Mouse (Mus musculus) liver, embryonic 14 days (tissue): ENCODE results near the gene Adam33. TPM values are rescaled to one million over a fixed set of nuclear protein-coding genes. Genes with fewer than 3 reads are reported as not detected.

ENCODE experiments used
- polyA plus RNA-seq: library from polyadenylated mRNA; depleted of rRNA; stranded (reverse); fragments of >200 nt; gene quantifications from 2 replicates; pipeline ENCODE4 v1.2.3, GENCODE M21; 2012; rRNA removed

The Adam33 gene
- polyA plus RNA-seq: 0.37 and 0.72 TPM in 2 replicates

DNA sequence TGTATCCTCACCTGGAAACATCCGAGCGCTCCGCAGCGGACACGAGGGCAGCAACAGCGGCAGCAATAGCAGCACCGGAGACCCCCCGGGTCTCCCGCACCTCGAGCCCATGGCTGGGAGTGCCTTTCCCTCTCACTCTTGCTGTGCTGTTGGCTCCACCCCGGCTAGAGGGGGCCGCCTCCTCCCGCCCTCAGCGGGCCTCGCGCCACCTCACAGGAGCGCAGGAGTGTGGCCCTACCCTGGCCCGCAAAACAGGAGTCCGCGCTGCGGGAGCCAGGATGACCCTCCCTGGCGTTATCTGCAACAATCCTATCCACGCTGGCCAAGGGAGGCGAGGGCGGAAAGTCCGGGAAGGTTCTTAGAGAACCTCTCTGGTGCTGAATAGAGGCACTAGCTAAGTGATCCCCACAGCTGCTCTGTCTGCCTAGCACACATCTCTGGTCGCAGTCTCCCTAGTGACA is at the start of gene Adam33:
Gene Adam33 (minus strand): TSS at position 411 of the 461 bp plus-strand sequence.

DNA sequence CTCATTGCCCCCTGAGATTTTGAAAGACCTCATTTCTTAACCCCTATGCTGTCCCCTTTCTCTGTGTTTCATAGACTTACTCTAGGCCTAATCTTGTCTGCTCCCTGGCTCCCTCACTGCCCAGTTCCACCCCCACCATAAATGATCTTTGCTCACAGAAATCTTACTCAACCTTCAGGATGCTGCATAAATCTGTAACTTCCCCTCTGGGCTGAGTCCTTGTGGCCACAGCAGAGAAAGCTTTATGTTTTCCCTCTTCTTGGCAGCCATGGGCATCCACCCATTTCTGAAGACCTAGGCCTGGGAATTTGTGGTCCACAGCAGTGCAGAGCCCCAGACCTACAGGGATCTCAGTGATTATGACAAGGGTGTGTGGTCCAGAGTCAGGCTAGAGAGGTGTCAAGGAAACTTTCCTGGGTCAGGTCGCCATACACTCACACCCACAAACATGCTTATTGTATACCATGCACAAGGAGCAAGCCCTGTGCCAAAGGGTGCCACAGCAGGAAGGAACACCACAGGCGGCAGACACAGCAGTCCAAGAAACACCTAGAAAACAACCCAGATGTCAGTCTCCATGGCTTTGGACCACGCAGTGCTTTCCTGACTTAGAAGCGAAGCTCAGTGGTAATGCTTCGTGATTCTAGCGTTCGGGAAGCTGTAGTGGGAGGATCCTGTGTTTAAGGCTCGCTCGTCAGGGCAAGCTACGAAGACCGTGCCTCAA is 23.2 kb upstream of the Adam33 start, which contains the start of gene Siglec1:
Gene Siglec1 (minus strand): TSS at position 99 of the 724 bp plus-strand sequence.

DNA sequence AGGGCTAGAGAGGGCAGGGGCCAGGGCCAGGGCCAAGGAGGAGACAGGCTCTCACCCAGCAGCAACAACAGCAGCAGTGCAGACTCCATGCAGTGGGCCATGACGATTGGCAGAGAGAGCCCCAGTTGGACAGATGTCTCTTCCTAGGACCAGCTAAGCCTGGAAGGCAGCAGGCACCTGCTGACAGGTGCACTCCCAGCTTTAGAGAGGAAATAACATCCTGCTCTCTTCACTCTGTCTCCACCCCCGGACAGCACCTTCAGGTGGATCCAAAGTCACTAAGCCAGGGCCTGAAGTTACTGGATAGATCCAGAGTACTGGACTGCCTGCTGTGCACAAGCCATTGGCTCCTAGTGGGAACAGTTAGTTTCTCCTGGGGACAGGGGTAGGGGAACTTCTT is 20.6 kb downstream of the Adam33 start, which contains the start of gene Gfra4:
Gene Gfra4 (minus strand): TSS at position 101 of the 400 bp plus-strand sequence.

Other genes with a start within 250 kb of the Adam33 start
- 4.0 and 4.6 TPM in 2 replicates for gene 4930402H24Rik, start 157.4 kb downstream of the Adam33 start, polyA plus RNA-seq
- gene Atrn, start 157.3 kb downstream of the Adam33 start, polyA plus RNA-seq: 2.9 and 3.9 TPM in 2 replicates
- gene Gfra4, start 20.7 kb downstream of the Adam33 start, polyA plus RNA-seq: 0.22 and 0.55 TPM in 2 replicates
- gene Siglec1, start 23.0 kb upstream of the Adam33 start, polyA plus RNA-seq: 0.74 and 1.1 TPM in 2 replicates
- 2.1 and 2.3 TPM in 2 replicates for gene Hspa12b, start 63.5 kb upstream of the Adam33 start, polyA plus RNA-seq
- not detected in 2 replicates for gene Gm11037, start 69.7 kb upstream of the Adam33 start, polyA plus RNA-seq
- gene 1700037H04Rik, start 96.3 kb upstream of the Adam33 start, polyA plus RNA-seq: 88.6 and 97.1 TPM in 2 replicates
- gene Cenpb, start 116.3 kb upstream of the Adam33 start, polyA plus RNA-seq: 11.9 and 12.4 TPM in 2 replicates
- 138 and 163 TPM in 2 replicates for gene Cdc25b, start 123.1 kb upstream of the Adam33 start, polyA plus RNA-seq
- 1.7 and 2.5 TPM in 2 replicates for gene Spef1, start 123.5 kb upstream of the Adam33 start, polyA plus RNA-seq
- gene Ap5s1, start 143.3 kb upstream of the Adam33 start, polyA plus RNA-seq: 13.9 and 20.2 TPM in 2 replicates
- 22.2 and 25.7 TPM in 2 replicates for gene Mavs, start 170.2 kb upstream of the Adam33 start, polyA plus RNA-seq
- 15.1 and 17.9 TPM in 2 replicates for gene Pank2, start 198.7 kb upstream of the Adam33 start, polyA plus RNA-seq